Mouse (Mus musculus): ENCODE measurements around the gene Corin.

Gene Corin

DNA sequence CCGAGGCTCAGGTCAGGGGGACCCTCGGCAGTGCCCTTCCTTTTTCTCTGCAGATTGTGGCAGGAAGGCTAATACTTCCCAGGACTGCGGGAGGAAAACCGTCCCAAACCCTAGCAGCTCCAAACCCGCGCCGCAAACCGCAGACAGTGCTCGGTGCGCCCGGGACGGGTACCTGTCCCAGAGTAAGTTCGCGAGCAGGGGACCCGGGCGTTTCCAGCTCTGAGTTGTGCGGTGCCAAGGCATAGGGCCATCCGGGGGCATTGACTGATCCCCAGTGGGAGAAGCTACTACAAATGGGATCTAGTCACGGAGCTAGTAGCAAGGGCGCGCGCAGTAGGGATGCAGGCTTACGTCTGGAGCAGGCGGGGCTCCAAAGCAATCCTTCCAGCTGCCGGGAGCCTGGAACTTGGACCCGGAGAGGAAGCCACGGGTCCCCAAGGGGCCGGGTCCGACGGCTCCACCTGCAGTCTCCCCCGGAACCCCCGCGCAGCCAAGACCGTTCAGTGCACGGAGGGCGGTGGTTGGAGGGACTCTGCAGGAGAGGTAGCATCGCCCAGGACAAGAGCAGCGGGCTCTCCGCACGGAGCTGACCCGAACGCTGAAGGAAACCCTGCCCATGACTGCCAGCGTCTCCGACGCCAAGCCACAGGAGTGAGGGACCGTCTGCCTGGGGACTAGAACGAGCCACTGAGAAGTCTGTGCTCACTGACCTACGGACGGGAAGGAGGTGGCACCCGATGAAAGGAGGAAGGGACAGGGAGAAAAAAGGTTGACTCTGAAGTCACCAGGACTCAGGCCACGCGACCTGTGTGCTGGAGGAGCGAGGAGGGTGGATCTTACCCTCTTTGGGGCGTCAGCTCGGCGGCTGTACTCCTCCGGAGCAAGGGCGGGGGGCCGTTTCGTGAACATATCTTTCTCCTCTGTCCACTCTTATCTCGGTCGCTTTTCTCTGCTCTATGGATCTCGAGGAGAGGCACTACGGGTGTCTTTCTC lies at the start of gene Corin:
Gene Corin, minus strand, starts transcription at position 943 of the 993 bp plus-strand sequence.
- DNase-seq (ENCODE audit: low read depth, low spot score): no peak

DNA sequence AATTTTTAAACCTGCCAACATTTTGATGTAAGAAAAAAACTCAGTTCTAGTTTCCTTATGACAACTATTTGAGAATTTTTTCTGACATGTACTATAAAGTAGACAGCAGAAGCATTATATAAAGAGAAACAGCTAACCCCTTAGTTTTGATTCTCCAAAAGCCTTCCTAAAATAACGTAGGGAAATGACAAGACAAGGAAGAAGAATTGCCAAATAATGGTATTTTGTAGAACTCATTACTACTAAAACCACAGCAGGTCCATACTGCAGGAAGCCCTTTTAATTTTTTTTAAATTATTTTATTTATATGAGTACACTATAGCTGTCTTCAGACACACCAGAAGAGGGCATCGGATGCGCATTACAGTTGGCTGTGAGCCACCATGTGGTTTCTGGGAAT lies 46.9 kb upstream of the Corin start:
- DNase-seq (ENCODE audit: low read depth, low spot score): no peak

DNA sequence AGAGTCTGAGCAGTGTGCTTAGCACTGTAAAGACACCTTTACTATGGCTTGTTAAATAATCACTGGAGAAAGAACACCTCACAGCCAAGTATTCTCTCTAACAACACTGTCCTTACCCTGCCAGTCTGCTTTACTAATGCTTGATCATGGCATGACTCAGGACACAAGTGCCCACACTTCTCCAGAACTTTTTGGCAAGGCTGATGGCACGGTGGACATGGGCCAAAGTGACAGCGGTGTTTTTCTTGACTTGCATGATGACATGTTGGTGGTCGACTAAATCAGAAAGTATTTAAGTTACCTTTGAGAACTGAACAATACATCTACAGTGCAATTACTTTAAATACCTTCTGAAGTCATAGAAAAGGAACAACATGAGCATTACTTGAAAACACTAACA lies 24.6 kb upstream of the Corin start:
- DNase-seq (ENCODE audit: low read depth, low spot score): no peak

DNA sequence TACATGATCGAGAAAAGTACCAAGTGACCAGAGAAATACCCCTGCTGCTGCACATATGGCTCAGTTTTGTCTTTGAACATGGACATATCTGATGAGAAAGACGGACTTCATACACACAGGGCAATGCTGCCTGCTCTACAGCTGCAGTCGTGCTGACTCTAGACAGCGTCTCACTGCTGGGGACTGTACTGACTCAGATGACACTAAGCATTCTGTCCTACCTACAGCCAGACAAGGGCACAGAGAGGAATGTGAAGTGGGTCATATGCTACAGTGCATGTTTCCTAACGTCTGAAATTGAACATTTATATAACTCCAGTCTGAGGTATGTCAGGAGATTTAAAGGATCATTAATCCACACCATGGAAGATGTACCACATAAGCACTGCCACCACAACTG lies 9.5 kb upstream of the Corin start:
- no peak for DNase-seq (ENCODE audit: low read depth, low spot score)

DNA sequence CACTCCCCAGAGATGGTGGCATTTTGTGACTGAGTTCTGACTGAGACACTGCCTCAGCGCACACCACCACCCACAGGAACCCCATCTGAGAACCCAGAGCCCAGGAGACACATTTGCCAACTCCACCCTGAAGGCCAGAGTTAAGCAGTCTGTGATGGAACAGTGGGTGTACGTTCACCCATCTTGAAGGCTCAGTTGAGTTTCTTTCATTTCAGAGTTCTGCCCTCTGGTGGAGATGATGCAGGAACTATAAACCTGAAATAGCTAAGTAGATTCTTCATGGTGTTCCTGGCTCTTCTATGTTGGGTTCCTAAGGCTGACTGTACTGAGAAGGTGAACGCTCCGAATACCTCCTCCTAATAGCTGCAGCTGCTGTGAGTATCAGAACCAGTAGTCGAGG lies 1.5 kb upstream of the Corin start:
- DNase-seq (ENCODE audit: low read depth, low spot score): no peak

DNA sequence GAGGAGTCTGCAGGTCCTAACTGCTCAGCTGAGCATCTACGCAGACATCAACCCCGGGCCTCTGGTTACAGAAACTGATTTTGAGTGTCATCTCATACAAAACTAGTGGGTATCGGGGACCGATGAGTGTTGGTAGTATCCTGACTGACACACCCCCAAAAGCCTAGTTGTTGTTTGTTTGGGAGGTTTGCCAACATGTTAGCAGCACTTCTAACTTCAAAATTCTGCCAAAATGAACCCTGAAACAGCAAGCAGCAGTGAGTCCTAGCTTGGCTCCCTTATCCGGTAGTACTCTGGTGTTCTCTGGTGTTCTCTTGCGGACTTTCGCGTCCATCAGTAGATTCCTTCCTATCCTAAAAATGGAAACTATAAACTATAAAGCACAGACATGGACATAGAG lies 1.5 kb downstream of the Corin start:
- DNase-seq (ENCODE audit: low read depth, low spot score): no peak

DNA sequence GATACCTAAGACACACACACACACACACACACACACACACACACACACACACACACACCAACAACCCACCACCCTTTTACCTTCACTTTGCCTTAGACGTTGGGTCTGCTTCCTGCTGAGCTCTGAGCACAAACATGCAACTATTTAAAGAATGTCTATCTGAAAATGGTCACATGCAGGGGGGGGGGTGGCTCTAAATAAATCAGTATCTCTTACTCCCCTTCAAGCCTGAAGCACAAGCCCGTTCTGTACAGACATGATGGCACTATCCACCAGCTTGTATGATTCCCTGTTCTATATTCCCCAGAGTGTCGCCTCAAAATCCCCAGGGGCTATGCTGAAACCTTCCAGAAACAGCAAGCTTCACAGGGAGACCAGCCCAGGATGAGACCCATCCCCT lies 2.5 kb downstream of the Corin start:
- no peak for DNase-seq (ENCODE audit: low read depth, low spot score)

DNA sequence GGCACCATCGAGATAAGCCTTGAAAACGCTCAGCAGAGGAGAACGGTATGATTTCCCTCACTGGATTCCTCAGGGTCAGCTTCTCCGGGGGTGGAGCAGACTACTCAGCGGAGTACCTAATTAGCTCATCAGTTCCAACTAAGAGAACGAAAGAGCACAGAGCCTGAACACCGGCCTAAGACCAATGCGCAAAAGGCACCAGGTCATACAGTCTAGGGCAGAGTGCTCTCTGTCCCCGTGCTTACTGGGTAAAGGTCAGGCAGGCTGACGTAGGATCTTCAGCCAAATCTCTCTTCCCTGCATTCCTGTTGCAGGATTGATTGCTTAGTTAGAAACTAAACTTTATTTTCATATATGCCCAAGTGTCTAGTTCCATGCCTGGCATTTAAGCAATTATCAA lies 6.0 kb downstream of the Corin start:
- DNase-seq (ENCODE audit: low read depth, low spot score): no peak

DNA sequence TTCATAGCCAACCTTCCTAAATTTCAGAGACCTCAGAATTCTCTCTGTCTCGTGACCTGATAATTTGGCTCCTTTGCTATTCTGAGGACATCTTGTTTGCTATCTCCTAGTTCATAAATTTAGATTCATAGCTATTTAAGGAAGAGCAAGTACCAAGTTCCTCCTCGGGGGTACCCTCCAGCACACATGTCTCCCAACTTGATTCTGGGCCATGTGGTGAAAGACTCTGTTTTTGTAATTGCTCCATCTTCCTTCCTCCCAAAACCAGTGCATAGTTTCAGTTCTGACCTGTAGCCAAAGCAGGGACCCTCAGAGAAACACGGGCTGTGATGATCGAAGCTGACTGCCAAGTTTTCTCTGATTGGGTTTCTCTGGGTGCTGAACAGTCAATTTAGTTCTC lies 7.5 kb downstream of the Corin start:
- no peak for DNase-seq (ENCODE audit: low read depth, low spot score)

DNA sequence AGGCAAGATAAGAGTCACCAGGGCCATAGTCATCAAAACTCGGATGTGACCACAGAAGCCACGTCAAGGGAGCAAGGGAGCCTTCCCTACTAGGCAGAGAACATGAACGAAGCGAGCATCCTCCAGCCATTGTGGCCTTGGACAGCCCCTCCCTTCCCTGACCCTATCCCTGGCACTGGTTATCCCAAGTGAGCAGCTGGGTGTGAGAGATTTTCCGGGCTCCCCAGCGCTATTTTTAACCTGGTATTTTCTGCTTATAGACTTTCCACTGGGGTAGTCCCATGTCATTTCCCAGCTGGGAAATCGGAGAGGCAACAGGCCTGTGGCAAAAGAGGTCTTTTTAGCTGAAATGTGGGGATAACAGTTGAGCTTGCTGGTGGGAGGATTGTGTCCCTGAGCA lies 10.4 kb downstream of the Corin start:
- no peak for DNase-seq (ENCODE audit: low read depth, low spot score)

DNA sequence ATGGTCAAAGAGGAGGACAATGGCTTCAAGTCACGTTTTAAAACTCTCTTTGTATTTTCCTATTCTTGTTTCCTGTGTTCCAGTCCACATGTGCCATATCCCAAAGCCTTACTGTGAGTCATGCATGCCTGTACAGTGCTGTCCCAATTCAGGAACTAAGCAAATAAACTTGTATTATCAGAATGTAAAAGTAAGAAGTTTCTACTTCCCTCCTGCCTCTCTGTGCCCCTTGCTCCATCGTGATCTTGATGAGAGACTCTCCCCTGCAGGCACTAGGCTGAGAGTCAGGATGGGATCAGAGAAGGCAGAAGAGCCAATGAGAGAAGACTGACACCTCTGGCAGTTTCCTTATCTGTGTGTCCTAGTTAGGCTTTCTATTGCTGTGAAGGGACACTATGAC lies 13.0 kb downstream of the Corin start:
- DNase-seq (ENCODE audit: low read depth, low spot score): no peak

DNA sequence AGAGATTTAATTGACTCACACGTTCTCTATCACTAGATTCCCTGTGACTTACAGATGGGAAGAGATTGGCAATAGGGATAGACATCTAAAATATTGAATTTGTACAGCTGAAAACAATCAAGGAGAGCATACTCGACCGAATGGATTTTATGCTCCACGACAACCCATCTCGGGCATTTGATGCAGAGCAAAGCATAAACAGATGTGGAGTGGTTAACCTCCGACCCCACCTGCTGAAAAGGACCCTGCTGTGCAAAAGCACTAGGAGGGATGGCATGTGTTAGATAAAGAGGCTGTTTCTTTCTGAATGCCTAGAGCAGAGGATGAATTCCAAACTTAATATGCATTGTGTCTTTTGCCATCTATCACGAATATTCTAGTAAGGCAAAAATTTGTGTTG lies 23.8 kb downstream of the Corin start:
- DNase-seq (ENCODE audit: low read depth, low spot score): no peak

DNA sequence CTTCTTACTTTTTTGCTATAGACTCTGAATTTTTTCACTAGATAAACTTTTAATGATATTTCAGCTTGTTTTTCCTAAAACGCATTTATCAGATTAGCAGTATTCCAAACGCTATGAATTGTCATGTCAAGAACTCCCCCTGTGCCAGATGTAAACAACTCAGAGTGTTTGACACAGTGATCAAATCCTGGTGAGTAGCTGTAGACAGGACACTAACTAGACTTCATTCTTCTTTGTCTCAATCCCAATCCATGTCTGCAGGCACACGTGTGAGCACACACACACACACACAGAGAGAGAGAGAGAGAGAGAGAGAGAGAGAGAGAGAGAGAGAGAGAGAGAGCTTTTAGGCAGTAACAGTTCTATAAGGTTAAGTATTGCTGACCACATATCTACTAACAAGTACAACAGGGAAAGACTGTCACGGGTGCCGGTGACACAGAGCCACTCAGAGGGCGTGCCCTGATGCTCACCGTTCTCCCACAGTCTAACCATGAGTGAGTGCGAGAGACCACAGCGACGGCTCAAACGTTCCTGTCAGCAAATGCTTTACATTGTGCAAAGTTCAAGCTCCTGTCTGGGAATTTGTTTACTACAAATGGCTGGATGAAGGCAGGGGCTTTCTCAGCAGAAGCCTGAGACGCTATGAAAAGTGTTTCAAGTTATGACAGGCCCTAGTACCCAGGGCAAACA lies 31.8 kb downstream of the Corin start:
- DNase-seq (ENCODE audit: low read depth, low spot score): no peak

DNA sequence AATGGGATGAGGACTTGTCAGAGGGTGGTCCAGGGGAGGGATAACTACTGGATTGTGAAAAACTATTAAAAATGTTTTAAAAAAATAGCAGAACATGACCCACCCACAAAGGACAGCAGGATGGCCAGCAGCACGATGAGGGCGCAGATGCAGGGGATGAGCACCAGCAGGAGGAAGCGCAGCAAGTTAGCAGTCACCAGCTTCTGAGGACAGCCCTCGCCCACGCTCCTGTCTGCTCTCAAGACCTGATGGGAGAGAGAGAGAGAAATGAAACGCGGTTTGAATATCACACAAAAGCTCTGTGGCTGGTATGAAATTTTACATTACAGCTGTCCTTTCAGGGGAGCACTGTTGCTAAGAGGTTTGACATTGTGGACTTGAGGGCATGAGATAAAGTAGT lies 32.5 kb downstream of the Corin start:
- DNase-seq (ENCODE audit: low read depth, low spot score): no peak

DNA sequence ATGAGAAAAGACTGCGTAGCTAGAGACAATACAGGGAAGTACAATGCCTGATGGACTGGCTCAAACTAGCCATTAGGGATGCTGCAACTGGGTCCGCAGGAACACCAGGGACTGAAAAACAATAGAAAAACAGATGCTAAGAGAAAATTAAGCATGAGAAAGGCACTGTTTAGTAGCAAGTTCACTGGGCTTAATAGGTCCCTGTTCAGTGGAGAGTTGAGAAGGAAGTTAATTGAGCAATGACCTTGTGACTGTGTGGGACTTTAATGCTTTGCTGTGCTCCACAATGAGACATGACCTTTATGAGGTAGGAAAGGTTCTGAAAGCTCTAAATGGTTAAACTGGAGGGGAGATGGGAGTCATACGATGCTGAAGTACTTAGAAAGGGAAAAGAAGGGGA lies 39.3 kb downstream of the Corin start:
- DNase-seq (ENCODE audit: low read depth, low spot score): no peak

DNA sequence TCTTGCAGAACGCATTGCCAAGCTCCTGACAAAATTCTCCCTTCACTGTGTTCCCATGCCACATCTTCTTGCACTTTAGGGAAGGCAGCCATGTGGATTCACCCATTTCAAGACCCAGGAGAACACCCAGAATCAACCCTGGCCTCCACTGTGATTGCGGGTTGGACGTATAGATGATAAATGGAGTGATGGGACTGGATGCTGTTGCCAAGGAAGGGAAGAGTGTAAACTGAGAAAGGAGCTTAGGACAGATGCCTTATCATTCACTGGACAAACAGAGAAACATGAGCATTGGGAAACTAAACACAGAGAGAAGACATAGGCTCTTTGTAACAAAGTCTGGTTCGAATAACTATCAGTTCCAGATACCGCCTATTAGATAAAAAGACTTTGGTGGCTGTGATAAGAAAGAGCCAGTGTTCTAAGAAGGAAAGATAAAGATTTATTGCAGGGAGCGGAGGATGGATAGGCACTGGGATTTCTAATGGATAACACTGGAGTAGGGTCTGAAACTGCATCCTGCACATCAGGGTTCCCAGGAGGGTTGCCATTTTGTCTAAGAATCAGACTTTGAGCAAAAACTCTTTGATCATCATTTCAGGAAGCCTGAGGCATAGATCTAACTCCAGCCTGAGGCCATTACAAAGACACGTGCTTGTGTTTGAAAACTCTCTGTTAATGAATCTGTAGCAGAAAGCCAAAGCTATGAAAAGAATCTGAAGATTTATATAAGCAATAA lies 44.7 kb downstream of the Corin start:
- DNase-seq (ENCODE audit: low read depth, low spot score): no peak

DNA sequence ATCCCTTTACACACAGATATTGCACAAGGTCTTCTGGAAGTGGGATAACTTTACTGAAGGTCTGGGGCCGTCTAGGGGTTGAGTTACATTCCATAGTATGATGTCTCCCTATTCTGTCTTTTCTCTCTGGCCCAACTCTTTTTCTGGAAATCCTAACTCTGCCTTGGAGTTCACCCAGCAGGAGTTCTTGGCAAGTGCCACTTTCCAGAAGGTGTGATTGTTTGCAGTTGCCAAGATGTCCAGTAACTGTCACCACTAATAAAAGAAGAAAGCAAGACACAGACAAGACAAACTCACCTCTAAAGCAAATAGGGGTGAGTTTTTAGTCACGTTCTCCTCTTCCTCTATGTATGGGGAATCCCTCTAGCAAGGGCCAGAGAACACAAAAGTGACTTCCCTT lies 50.6 kb downstream of the Corin start:
- DNase-seq (ENCODE audit: low read depth, low spot score): no peak

DNA sequence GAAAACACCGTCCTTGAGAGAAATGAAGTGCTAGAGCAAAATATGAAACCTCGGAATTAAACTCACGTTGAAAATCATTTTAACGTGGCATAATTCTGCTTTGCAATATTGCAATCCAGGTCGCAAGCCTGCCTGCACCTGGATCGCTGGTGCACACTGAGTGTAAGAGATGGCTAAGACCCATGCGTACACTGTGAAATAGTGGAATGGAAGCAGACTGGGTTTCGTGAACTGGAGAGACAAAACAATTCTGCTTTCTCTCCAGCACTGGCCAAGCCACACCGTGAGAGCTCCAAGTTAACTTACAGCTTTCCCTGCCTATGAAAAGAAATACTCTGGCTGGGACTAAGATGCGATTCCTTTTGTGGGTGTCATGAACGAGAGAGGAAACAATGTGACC lies 51.1 kb downstream of the Corin start:
- DNase-seq (ENCODE audit: low read depth, low spot score): no peak

DNA sequence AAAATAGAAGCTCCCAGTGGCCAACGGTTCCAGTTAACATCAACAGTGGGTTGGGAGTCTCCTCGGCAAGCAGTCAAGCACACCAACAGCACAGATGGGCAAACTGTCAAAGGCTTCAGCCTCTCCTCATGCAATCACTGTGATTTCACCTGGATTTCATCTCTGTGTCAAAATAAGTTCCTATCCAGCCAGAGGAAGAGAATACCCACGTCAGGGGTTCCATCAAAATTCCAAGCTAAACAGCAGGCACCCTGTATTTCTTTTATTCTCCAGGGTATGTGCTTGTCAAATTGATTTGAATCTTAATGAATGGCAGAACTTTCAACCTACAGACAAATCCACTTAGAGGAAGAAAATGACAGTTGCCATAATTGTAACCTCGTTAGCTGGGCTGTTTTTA lies 51.5 kb downstream of the Corin start:
- DNase-seq (ENCODE audit: low read depth, low spot score): no peak

DNA sequence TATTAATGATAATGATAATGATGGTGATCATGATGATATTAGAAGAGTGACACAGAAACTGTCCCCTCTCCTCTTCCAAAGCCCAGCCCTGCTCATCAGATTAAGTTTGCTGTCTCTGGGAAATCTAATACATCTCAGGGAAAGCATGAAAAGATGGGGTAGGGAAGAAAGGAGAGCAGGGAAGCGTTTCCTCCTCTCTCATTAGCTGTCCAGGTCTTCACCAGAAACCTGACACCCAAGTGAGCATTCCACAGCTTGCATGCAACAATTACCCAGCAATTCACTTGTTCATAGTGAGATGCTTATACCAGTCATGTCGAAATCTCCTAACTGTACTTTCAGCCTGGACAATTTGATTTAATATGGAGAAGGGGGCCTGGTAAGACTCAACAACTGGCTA lies 55.4 kb downstream of the Corin start:
- no peak for DNase-seq (ENCODE audit: low read depth, low spot score)

DNA sequence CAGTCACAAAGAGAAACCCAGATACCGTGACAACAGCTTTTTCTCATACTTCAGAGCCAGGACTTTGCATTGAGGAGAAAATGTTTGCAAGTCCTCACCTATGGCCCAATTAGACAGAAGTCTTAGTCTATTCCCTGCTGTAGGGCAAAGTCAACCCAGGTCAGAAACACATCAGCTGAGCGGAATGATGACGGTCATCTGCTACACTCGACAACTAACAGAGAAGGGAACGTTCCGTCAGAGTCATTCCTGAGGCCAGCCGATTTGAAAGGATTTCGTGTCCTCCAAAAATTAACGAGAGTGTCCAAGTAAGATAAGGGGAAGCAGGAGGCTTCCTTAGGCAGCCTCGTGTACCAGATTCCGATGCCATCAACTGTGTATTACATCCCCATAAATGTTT lies 58.2 kb downstream of the Corin start:
- no peak for DNase-seq (ENCODE audit: low read depth, low spot score)

DNA sequence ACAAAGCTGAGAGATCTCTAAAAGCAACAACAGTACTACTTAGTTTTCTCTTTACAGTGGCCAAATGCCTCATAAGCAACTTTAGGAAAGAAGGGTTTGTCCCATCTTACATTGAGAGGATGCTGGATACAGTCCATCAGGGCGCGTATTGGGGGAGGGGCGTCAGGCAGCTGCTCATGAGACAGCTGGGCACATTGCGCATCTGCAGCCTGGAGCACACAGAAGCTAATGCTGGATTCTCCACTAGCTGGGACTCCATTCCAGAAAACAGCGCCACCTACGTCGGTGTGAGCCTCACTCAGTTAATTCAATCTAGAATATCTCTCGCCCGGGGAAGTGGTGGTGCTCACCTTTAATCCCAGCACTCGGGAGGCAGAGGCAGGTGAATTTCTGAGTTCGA lies 60.3 kb downstream of the Corin start:
- no peak for DNase-seq (ENCODE audit: low read depth, low spot score)
